Mouse (Mus musculus) lung, adult 2 months (tissue): ENCODE data around the gene T.

ENCODE experiments used
- CTCF ChIP-seq: fragments of 200-500 bp; IDR thresholded peaks from 2 replicates; pipeline ENCODE4 v1.5.1; 2011; ENCODE audit warnings: mild to moderate bottlenecking, low read length, control low read depth; ENCODE audit not compliant: insufficient read depth
- POLR2A ChIP-seq: fragments of 200-500 bp; IDR thresholded peaks from 2 replicates; pipeline ENCODE4 v1.6.1; 2011; ENCODE audit warnings: low read depth, mild to moderate bottlenecking, control low read depth, low read length, borderline replicate concordance; ENCODE audit errors: extremely low read depth

DNA sequence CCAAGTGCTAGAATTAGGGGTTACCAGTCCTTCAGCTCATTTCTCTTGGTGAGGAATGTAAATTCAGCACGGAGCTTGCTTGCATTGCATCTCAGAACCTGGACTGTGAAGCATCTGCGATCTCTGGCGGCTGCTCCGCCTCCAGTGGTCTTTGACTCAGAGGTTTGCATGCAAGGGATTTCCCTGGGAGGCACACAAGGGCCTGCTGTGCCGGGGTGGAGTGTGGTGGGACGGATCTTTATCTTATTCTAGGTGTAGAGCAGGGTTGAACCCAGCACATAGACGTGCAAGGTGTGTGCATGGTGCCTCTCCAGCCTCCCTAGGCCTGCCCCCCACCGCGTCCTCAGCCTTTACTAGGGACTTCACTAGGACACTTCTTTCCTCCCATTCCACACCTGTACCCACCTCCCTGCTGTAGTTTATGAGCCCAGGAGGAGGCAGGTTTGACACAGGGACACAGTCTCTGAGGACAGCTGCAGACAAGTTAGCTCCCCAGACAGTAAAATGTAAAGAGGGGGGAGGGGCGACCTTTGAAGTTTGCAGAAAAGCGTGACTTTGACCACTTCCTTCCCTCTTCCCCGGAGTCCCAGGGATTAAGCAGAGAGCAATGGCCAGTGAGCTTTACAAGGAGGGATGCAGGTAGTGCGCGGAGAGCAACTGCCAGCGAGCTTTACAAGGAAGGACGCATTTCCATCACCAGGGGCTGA, 25.5 kb upstream of the T start:
- TF ChIP-seq POLR2A: no peak
- no peak for TF ChIP-seq CTCF
